Mouse (Mus musculus): ENCODE measurements at regions not wholly inside any gene's neighbourhood (a gene's known extent, or its start where the extent isn't known, plus 50 kb on each side); places are given as distances from the start of the nearest gene placed in this dataset.

DNA sequence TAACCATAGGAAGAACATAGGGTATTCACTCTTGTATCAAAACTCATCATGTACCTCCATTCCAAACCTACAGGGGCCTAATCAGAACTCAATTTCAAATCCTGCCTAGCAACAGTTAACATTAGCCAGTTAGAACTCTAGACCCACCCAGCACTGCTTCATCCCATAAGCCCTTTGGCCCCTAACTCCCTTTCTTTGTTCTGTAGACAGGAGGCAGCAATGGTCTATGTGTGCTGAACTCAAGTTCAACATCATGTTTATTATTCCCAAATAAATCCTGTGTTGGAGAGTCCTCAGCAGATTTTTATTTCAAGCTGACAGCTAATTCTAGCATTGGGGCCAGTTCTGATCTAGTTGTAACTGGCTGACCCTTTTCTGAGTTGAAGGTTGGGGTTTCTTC lies 112.2 kb downstream of the Ipo8 start:
- no peak for DNase-seq (ENCODE audit: low read depth, low spot score)

DNA sequence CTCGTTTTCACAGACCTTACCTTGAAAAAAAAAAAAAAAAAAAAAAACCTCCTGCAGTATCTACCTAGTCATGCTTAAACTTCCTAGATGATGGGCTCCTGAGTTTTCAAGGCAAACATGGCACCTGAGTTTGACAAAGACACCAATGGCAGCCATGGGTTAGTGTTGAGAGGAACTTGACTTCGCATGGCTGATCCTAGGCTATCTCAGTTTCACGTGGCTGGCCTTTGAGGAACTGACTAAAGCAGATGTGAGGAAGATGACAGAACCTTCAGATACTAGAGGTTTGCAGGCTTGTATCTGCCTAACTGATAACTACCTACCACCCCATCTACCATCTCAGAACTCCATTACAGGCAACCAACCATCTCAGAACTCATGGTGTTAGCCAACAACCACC lies 120.9 kb downstream of the Ipo8 start:
- no peak for DNase-seq (ENCODE audit: low read depth, low spot score)

DNA sequence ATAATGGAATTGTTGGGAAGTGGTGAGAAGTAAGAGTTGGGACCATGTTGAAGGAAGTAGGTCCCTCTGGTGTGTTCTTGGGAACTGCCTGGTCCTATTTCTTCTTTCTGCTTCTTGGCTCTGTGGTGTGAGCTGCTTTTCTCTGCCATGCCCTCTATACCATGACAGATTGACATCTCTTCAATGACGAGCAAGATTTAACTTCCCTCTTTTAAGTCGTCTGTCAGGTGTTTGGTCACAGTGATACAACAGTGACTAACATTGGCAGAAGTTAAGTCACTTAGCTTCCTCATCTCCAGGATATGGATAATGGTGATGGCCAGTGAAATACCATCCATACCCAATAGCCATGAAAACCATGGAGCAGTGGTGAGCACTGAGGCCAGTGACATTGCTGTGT lies 122.9 kb downstream of the Ipo8 start:
- no peak for DNase-seq (ENCODE audit: low read depth, low spot score)

DNA sequence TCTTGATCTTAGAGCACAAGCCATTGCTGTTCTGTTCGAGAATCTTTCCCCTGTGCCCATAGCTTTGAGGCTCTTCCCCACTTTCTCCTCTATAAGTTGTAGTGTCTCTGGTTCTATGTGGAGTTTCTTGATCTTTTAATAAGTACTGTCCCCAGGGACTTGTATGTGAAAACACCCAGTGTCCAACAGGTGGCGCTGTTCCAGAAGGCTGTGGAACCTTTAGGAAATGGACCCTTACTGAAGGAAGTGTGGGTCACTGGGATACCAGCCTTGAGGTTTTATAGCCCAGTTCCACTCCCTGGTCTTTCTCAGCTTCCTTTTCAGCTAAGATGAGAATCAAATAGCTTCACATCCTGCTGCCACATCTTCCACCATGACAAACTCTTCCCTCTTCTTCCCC lies 125.6 kb downstream of the Ipo8 start:
- DNase-seq (ENCODE audit: low read depth, low spot score): peak; percentile 83

DNA sequence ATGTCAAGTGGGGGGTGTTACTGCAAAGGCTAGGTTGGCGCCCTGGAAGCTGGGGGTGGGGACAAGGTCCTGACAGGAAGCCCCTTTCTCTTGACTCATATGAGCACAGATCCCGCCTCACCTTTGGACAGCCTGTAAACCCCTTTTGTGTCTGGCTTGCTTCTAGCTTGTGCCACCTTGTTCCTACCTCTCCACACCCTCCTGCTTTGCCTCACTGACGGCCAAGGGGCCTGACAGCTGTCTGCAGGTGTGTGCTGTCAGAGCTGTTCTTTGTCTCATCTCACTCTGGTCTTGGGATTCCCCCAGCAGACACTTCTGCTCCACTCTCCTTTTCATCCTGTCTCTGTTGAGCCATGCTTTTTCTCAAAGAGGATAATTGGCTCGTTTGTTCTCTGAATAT lies 137.9 kb downstream of the Ipo8 start:
- DNase-seq (ENCODE audit: low read depth, low spot score): no peak

DNA sequence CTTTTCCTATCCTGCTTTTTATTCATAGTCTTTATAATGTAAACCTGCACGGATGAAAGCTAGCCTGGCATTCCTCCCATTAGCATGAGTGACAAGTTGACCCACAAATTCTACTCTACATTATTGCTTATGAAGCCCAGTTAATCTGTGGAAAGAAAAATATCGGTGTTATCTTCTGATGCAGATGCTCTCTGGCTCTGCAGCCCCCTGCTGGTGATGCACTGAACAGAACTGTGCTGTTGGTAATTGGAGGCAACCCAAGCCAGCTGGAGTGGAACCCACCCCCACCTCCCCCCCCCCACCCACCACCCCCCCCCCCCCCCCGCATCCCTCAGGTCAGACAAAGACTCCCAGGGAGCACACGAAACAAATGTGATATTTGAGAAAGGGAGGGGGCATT lies 143.5 kb downstream of the Ipo8 start:
- peak; percentile 42 for DNase-seq (ENCODE audit: low read depth, low spot score)

DNA sequence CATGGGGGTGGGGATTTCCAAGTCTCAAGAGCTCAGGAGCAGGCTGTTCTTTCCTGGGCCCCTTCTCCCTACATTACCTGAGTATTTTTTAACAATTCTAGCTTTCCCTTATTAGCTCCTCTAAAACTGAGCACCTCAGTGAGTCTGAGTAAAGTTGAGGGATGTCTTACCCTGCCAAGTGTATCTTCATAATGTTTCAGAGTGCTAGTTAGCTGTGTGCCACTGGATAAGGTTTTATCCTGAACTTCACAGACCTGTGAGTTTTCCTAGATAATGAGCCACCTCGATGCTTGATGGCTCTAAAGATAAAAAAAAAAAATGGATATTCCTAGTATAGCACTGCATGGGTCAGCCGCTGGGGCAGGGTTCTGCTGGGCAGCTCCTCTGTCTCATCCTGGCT lies 171.1 kb downstream of the Ipo8 start:
- DNase-seq (ENCODE audit: low read depth, low spot score): no peak

GRCm38 (mm10) chr6:148653216-148653615 lies 178.1 kb downstream of the Ipo8 start:
- no peak for DNase-seq (ENCODE audit: low read depth, low spot score)

DNA sequence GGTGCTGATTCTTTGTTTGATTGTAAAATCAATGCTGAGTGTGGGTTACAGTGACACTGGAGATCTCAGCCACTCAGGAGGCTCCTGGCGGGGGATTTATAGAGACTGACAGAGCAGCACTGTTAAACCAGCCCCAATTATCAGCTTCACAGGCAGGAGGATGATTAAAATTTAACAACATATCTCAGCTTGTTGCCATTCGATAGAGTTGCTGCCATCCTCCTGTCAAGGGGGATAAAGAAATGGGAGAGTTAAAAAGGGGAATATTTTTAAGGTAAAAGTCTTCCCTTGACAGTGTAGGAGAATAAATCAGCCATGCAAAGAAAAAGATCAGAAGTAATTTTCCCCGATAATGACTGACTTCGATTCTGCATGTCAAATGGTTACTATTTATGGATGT lies 178.8 kb downstream of the Ipo8 start:
- no peak for DNase-seq (ENCODE audit: low read depth, low spot score)

DNA sequence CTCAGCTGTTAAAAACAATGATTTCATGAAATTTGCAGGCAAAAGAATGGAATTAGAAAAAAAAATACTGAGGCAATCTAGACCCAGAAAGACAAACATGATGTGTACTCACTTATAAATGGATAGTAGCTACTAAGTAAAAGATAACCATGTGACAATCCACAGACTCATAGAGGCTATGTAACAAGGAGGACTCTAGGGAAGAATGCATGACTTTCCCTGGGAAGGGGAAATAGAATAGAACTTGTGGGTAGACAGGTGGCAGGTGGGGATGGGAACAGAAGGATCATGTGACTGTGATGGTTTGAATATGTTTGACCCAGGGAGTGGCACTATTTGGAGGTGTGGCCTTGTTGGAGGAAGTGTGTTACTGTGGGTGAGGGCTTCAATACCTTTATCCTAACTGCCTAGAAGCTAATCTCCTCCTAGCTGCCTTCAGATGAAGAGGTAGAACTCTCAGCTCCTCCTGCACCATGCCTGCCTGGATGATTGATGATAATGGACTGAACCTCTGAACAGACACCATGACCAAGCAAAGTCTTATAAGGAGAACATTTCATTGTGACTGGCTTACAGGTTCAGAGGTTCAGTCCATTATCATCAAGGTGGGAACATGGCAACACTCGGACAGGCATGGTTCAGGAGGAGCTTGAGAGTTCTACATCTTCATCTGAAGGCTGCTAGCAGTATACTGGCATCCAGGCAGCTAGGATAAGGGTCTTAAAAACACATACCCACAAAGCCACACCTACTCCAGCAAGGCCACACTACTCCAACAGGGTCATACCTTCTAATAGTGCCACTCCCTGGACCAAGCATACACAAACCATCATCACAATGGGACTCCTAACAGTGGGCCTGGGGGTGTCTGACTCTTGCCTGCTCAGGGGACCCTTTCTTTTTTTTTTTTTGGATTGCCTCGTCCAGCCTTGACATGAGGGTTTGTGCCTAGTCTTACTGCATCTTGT lies 183.6 kb downstream of the Ipo8 start:
- no peak for DNase-seq (ENCODE audit: low read depth, low spot score)

DNA sequence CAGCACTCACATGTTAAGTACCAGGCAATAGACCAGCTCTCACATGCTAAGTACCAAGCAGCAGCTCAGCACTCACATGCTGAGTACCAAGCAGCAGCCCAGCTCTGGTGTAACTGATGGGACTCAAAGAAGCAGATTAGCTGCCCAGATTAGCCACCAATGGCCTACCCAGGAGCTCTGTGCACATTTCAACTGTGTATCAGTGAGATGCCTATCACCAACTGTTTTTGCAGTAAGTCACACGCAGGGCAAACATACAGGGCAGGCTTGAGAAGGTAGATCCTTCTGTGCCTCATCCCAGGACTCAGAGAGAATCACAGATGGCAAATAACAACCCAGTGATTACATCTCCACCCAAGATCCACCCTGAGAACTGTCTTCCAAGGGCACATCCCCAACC lies 190.7 kb downstream of the Ipo8 start:
- no peak for DNase-seq (ENCODE audit: low read depth, low spot score)

DNA sequence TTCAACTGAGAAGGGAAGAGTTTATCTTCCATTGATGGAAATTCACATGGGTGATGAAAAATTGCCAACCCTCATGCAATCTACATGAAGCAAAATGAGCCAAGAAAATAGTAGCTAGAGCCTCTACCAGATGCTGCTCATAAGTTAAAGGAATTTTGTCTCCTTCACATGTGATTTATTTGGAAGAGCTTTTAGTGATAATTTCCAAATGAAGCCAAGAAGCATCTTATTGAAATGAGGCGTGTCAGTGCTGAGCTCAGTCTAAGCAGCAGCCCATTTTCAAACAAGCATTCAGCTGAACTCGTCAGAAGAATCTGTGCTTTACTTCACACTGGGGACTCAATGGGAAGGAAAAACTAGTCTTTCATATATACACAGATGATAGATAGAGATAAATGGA lies 190.0 kb upstream of the Tmtc1 start:
- DNase-seq (ENCODE audit: low read depth, low spot score): no peak

DNA sequence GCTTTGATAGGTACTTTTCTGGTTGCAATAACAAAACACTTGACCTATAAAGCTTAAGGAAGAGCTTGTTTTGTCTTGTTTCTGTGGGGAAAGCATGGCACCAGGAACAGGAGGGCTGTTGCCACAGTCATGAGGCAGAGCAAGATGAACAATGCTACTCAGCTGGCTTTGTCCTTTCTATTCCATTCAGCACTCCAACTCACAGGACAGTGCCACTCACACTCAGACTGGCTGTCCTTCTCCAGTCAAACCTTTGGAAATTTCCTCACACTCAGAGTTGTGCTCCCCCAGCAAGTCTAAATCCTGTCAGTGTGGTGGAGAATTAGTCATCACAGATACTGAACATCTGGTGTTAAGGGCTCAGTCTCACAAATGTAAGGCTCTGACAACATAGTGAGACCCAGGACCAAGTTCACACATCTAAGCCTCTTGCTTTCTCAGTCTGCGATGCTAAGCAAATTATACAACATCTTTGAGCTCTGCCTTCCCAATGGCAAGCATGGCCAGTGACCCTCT lies 183.0 kb upstream of the Tmtc1 start:
- no peak for DNase-seq (ENCODE audit: low read depth, low spot score)

DNA sequence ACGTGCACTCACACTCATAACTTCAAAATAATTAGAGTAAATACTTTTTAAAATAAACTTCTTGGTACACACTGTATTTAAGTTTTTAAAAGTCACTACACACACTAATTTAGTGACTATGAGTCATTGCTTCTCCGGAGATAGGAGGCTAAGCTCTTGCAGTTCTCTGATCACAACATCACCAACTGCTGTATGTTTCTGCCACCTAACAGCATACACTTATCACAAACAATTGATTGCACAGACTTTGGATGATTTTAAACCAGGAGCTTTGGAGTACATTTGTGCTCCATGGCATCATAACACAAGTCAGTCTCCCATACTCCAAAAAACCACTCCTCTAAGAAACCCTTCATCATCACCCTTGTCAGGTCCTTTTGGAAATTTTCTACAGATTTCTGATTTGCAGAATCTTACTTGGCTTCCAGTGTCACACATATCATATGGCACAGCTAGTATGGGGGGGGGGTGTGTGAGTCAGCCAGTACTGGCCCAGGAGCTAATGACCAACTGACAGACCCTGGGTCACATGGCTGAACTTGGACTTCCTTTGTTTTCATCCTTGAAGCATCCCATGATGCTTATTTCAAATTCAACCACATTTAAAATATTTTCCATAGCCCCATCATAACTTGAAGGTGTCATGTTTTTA lies 179.1 kb upstream of the Tmtc1 start:
- no peak for DNase-seq (ENCODE audit: low read depth, low spot score)

- no peak for DNase-seq (ENCODE audit: low read depth, low spot score)
Observed at GRCm38 (mm10) chr6:148620034-148620433, 175.8 kb upstream of the Tmtc1 start.

DNA sequence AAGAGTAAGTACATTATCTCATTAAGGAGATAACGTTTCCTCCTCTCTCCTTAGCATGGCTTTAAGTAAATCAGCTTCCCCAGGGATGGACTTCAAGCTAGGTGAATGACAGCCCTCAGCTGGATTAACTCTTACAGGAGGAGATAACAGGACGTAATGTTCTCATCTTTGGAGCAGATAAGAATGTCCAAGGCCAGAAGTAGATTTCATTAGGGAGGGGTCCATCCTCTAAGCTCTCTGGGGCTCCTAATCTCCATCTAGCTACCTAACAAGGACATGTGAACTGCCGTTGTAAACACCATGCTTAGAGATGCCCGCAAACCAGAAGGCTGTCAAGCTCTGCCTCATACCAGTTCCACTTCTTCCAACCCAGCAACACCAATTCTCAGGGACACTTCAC lies 171.7 kb upstream of the Tmtc1 start:
- no peak for DNase-seq (ENCODE audit: low read depth, low spot score)

GRCm38 (mm10) chr6:148615442-148615841 lies 171.3 kb upstream of the Tmtc1 start:
- no peak for DNase-seq (ENCODE audit: low read depth, low spot score)

DNA sequence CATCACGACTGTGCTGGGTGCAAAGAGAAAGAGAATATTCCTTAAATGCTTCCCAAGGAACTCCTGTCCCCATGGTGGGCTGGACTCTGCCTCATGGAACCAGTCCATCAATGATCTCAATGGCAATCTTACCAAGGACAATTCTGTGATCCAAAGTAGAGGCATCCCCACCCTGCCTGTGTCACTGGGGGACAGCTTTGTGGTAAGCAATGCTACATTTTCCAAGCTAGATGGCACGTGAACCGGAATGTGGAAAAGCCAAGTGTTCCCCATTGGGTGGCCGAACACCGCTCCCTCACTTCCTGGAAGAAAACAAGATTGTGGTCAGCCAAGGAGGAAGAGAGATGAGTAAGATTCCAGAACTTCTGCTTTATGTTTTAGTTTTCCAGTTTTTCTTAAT lies 164.7 kb upstream of the Tmtc1 start:
- DNase-seq (ENCODE audit: low read depth, low spot score): no peak

DNA sequence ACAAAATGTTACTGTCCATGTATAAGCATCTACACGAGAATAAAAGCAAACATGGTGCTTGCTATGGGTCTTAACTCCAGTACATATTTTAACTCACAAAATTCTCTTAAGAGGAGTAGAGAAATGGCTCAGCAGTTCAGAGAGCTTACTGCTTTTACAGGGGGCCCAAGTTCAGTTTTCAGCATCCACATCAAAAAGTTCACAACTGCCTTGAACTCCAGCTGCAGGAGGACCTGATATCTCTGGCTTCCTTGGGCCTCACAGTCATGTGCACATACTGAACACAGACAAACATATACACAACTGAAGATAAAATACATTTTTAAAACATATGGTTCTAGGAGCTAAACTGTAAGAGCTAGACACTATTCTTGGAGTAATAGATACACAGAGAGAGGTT lies 161.0 kb upstream of the Tmtc1 start:
- DNase-seq (ENCODE audit: low read depth, low spot score): no peak

- DNase-seq (ENCODE audit: low read depth, low spot score): no peak
Observed at GRCm38 (mm10) chr6:148604790-148605189, 160.6 kb upstream of the Tmtc1 start.

GRCm38 (mm10) chr6:148603878-148604277 lies 159.7 kb upstream of the Tmtc1 start:
- DNase-seq (ENCODE audit: low read depth, low spot score): no peak

DNA sequence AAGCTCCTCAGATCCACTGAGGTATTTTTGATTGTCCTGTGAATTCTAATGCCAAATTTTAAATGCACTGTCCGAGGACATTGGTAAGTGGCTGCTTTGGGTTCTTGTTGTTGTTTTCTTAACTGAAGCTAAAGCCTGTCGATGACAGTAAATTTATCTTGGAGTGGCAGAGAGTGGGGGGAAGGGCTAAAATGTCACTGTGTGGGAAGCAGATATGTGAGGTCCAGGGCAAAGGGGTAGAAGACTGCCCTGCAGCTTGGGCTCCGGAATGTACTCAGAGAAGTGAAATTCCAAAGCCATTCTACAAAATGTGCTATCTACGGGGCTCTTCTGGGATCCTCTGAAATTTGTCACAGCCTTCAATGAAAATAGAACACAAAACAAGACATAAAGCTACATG lies 159.3 kb upstream of the Tmtc1 start:
- DNase-seq (ENCODE audit: low read depth, low spot score): no peak

GRCm38 (mm10) chr6:148602894-148603293 lies 158.7 kb upstream of the Tmtc1 start:
- no peak for DNase-seq (ENCODE audit: low read depth, low spot score)

Data from ZHBTc4 (cell line).